Mouse (Mus musculus): Measurements from ENCODE around the gene Adgrf1. TPM values are rescaled to one million over a fixed set of nuclear protein-coding genes. Genes with fewer than 3 reads are reported as not detected.
A peak's percentile ranks its signal among the peaks of the same experiment; 100 is the strongest.
"Not testable (repeated sequence)": the region's sequence is repeated elsewhere in the genome, so short reads cannot be mapped to it uniquely, and the experiment has no call there.

Gene Adgrf1
- polyA plus RNA-seq, 1 experiment from 2014 or later = 0.16 TPM

- ATAC-seq (replicated peaks; ENCODE audit: low FRiP score) = 0 out of 2 replicates have a peak, but pooled peaks have one; percentile 50
- no peaks in the 10 kb centered on the region for H3K27me3 ChIP-seq
- 42% methylated on average over 9 of the region's 9 CpGs for WGBS
- H3K27ac ChIP-seq = 0 out of 2 replicates have a peak overlapping the region, but pooled peaks have one; percentile 24
- no peak overlapping the region for H3K4me2 ChIP-seq
- H3K9me3 ChIP-seq (replicated peaks) = no peaks in the 10 kb centered on the region; the same call in 1 of the 2 replicates
- peaks cover 15% of the 10 kb centered on the region; the same call in 1 of the 2 replicates for H3K4me1 ChIP-seq
- H3K9ac ChIP-seq = no peak overlapping the region
- no peaks in the 10 kb centered on the region for H3K36me3 ChIP-seq
- no peak overlapping the region for H3K4me3 ChIP-seq (replicated peaks)
Measured at GRCm38 (mm10) chr17:43334074-43334473, 63.9 kb downstream of the Adgrf1 start.

- Histone ChIP-seq H3K4me1 (peaks cover 7% of the 10 kb centered on the region; the same call in 1 of the 2 replicates), H3K9me3 (replicated peaks) (no peaks in the 10 kb centered on the region; the same call in 1 of the 2 replicates), H3K9ac (no peak overlapping the region), H3K27ac (no peak overlapping the region), H3K36me3 (no peaks in the 10 kb centered on the region), H3K4me3 (replicated peaks) (no peak overlapping the region), H3K4me2 (no peak overlapping the region), H3K27me3 (no peaks in the 10 kb centered on the region)
- 68% methylated on average over 2 of the region's 2 CpGs for WGBS
- no peak for ATAC-seq (replicated peaks; ENCODE audit: low FRiP score)
Measured at GRCm38 (mm10) chr17:43337643-43338042, 67.5 kb downstream of the Adgrf1 start.

GRCm38 (mm10) chr17:43338279-43338678, 68.2 kb downstream of the Adgrf1 start:
- H3K9ac ChIP-seq = no peak overlapping the region
- no peaks in the 10 kb centered on the region for H3K36me3 ChIP-seq
- WGBS = 85% methylated on average over 3 of the region's 3 CpGs
- H3K9me3 ChIP-seq (replicated peaks) = no peaks in the 10 kb centered on the region; the same call in 1 of the 2 replicates
- H3K27ac ChIP-seq = no peak overlapping the region
- peaks cover 6% of the 10 kb centered on the region; the same call in 1 of the 2 replicates for H3K4me1 ChIP-seq
- H3K4me3 ChIP-seq (replicated peaks) = no peak overlapping the region
- no peak for ATAC-seq (replicated peaks; ENCODE audit: low FRiP score)
- H3K27me3 ChIP-seq = no peaks in the 10 kb centered on the region
- no peak overlapping the region for H3K4me2 ChIP-seq

- WGBS = 96% methylated on average over 2 of the region's 2 CpGs
- H3K27ac ChIP-seq; H3K4me2 ChIP-seq; H3K9ac ChIP-seq; H3K36me3 ChIP-seq; H3K27me3 ChIP-seq; ATAC-seq (replicated peaks; ENCODE audit: low FRiP score); H3K4me1 ChIP-seq; H3K4me3 ChIP-seq (replicated peaks); H3K9me3 ChIP-seq (replicated peaks): not testable (repeated sequence)
Measured at GRCm38 (mm10) chr17:43346499-43346898, 76.4 kb downstream of the Adgrf1 start.

GRCm38 (mm10) chr17:43357902-43358539, 87.9 kb downstream of the Adgrf1 start:
- Histone ChIP-seq H3K9ac (no peak overlapping the region), H3K27me3 (no peaks in the 10 kb centered on the region), H3K4me2 (0 out of 2 replicates have a peak overlapping the region, but pooled peaks have one; percentile 4), H3K27ac (peak overlapping the region; percentile 54; the same call in 1 of the 2 replicates), H3K4me3 (replicated peaks) (no peak overlapping the region), H3K36me3 (no peaks in the 10 kb centered on the region), H3K4me1 (peaks cover 45% of the 10 kb centered on the region), H3K9me3 (replicated peaks) (no peaks in the 10 kb centered on the region)
- ATAC-seq (replicated peaks; ENCODE audit: low FRiP score) = no peak
- WGBS = 32% methylated on average over 9 of the region's 9 CpGs

- H3K9ac ChIP-seq = peak within 1 kb of the TSS; percentile 26; the same call in 1 of the 2 replicates
- peak within 1 kb of the TSS; percentile 84 for H3K27ac ChIP-seq
- H3K36me3 ChIP-seq = no peaks in the 10 kb centered on the region
- peak within 1 kb of the TSS; percentile 39 for H3K4me3 ChIP-seq (replicated peaks)
- H3K9me3 ChIP-seq (replicated peaks) = no peaks in the 10 kb centered on the region
- peak; percentile 81 for ATAC-seq (replicated peaks; ENCODE audit: low FRiP score)
- H3K4me2 ChIP-seq = peak within 1 kb of the TSS; percentile 55
- H3K27me3 ChIP-seq = no peaks in the 10 kb centered on the region
- H3K4me1 ChIP-seq = peaks cover 51% of the 10 kb centered on the region
- 23% methylated on average over 16 of the region's 16 CpGs for WGBS
Measured at GRCm38 (mm10) chr17:43359826-43360619, 89.9 kb downstream of the Adgrf1 start, which contains the start of gene Adgrf5. Gene Adgrf5 (plus strand): TSS chr17:43360451.

GRCm38 (mm10) chr17:43361021-43361420, 90.9 kb downstream of the Adgrf1 start:
- no peaks in the 10 kb centered on the region for H3K36me3 ChIP-seq
- H3K4me2 ChIP-seq = peak overlapping the region; percentile 55
- H3K27me3 ChIP-seq = no peaks in the 10 kb centered on the region
- H3K27ac ChIP-seq = peak overlapping the region; percentile 84
- H3K4me1 ChIP-seq = peaks cover 59% of the 10 kb centered on the region
- H3K9ac ChIP-seq = no peak overlapping the region
- no peaks in the 10 kb centered on the region for H3K9me3 ChIP-seq (replicated peaks)
- 72% methylated on average over 11 of the region's 11 CpGs for WGBS
- peak overlapping the region; percentile 39 for H3K4me3 ChIP-seq (replicated peaks)
- no peak for ATAC-seq (replicated peaks; ENCODE audit: low FRiP score)

- ATAC-seq (replicated peaks; ENCODE audit: low FRiP score) = no peak; the same call in 1 of the 2 replicates
- no peaks in the 10 kb centered on the region for H3K9me3 ChIP-seq (replicated peaks)
- WGBS = 62% methylated on average over 11 of the region's 11 CpGs
- H3K4me1 ChIP-seq = peaks cover 60% of the 10 kb centered on the region
- H3K27ac ChIP-seq = peak overlapping the region; percentile 24
- peak overlapping the region; percentile 43 for H3K4me2 ChIP-seq
- H3K36me3 ChIP-seq = no peaks in the 10 kb centered on the region
- peak overlapping the region; percentile 23 for H3K4me3 ChIP-seq (replicated peaks)
- H3K27me3 ChIP-seq = no peaks in the 10 kb centered on the region
- H3K9ac ChIP-seq = no peak overlapping the region; the same call in 1 of the 2 replicates
Measured at GRCm38 (mm10) chr17:43362362-43362761, 92.2 kb downstream of the Adgrf1 start.

GRCm38 (mm10) chr17:43362881-43363280, 92.8 kb downstream of the Adgrf1 start:
- H3K4me2 ChIP-seq = peak overlapping the region; percentile 43
- no peak overlapping the region for H3K9ac ChIP-seq
- H3K4me3 ChIP-seq (replicated peaks) = peak overlapping the region; percentile 23; the same call in 1 of the 2 replicates
- 71% methylated on average over 6 of the region's 6 CpGs for WGBS
- H3K27ac ChIP-seq = peak overlapping the region; percentile 24; the same call in 1 of the 2 replicates
- ATAC-seq (replicated peaks; ENCODE audit: low FRiP score) = no peak
- H3K27me3 ChIP-seq = no peaks in the 10 kb centered on the region
- peaks cover 59% of the 10 kb centered on the region for H3K4me1 ChIP-seq
- H3K36me3 ChIP-seq = no peaks in the 10 kb centered on the region
- H3K9me3 ChIP-seq (replicated peaks) = no peaks in the 10 kb centered on the region

GRCm38 (mm10) chr17:43363921-43364320, 93.8 kb downstream of the Adgrf1 start:
- peaks cover 52% of the 10 kb centered on the region for H3K4me1 ChIP-seq
- H3K36me3 ChIP-seq = no peaks in the 10 kb centered on the region
- H3K27me3 ChIP-seq = no peaks in the 10 kb centered on the region
- no peak overlapping the region for H3K4me2 ChIP-seq
- ATAC-seq (replicated peaks; ENCODE audit: low FRiP score) = no peak
- WGBS = 67% methylated on average over 6 of the region's 6 CpGs
- no peak overlapping the region for H3K27ac ChIP-seq
- no peak overlapping the region for H3K9ac ChIP-seq
- no peak overlapping the region for H3K4me3 ChIP-seq (replicated peaks)
- no peaks in the 10 kb centered on the region for H3K9me3 ChIP-seq (replicated peaks)

GRCm38 (mm10) chr17:43365297-43365696, 95.2 kb downstream of the Adgrf1 start:
- no peaks in the 10 kb centered on the region for H3K36me3 ChIP-seq
- H3K27me3 ChIP-seq = no peaks in the 10 kb centered on the region
- no peak overlapping the region for H3K4me2 ChIP-seq
- 67% methylated on average over 6 of the region's 6 CpGs for WGBS
- peak overlapping the region; percentile 75; the same call in 1 of the 2 replicates for H3K27ac ChIP-seq
- H3K4me1 ChIP-seq = peaks cover 40% of the 10 kb centered on the region
- no peak overlapping the region for H3K9ac ChIP-seq
- ATAC-seq (replicated peaks; ENCODE audit: low FRiP score) = no peak
- H3K9me3 ChIP-seq (replicated peaks) = no peaks in the 10 kb centered on the region
- H3K4me3 ChIP-seq (replicated peaks) = no peak overlapping the region

GRCm38 (mm10) chr17:43366486-43366885, 96.4 kb downstream of the Adgrf1 start:
- WGBS = 64% methylated on average over 9 of the region's 9 CpGs
- Histone ChIP-seq H3K4me1 (peaks cover 30% of the 10 kb centered on the region), H3K4me3 (replicated peaks) (no peak overlapping the region), H3K4me2 (no peak overlapping the region), H3K36me3 (no peaks in the 10 kb centered on the region), H3K27me3 (no peaks in the 10 kb centered on the region), H3K9ac (no peak overlapping the region), H3K9me3 (replicated peaks) (no peaks in the 10 kb centered on the region), H3K27ac (no peak overlapping the region)
- ATAC-seq (replicated peaks; ENCODE audit: low FRiP score) = no peak

All from kidney, embryonic 15.5 days (tissue).